ENCODE assay signal across 8 mouse cellular contexts in genomic region chr15:82380714-82381062, GRCm38 (mm10). TPM values are rescaled to one million over a fixed set of nuclear protein-coding genes. Genes with fewer than 3 reads are reported as not detected.
DNase-seq lines count a peak whose midpoint lies in the region; ATAC-seq lines count a peak whose summit lies in the region.

No protein-coding gene starts in this region.

- H3K27me3 ChIP-seq in heart, embryonic 14.5 days (ENCODE audit: control insufficient read depth, insufficient read depth, low read length) = no peaks in the 10 kb centered on the region
- no peaks in the 10 kb centered on the region for H3K27me3 ChIP-seq in hindbrain, embryonic 11.5 days (ENCODE audit: control insufficient read depth, insufficient read depth, low read length)
- H3K27me3 ChIP-seq in midbrain, embryonic 10.5 days (ENCODE audit: low read depth, poor library complexity, severe bottlenecking) = no peaks in the 10 kb centered on the region

- no peak for ATAC-seq in heart, embryonic 14.5 days (ENCODE audit: insufficient number of reproducible peaks, insufficient read depth, low FRiP score, low read depth)
- ATAC-seq in hindbrain, embryonic 11.5 days (ENCODE audit: low FRiP score) = 0 out of 2 replicates have a peak, but pooled peaks have one; percentile 4

- H3K9me3 ChIP-seq in heart, embryonic 14.5 days (ENCODE audit: control insufficient read depth, low read length) = no peaks in the 10 kb centered on the region
- H3K9me3 ChIP-seq in hindbrain, embryonic 11.5 days (ENCODE audit: control insufficient read depth, low read length) = no peaks in the 10 kb centered on the region
- no peaks in the 10 kb centered on the region for H3K9me3 ChIP-seq in midbrain, embryonic 10.5 days (replicated peaks)

- H3K4me3 ChIP-seq in heart, embryonic 14.5 days (ENCODE audit: control insufficient read depth in 1 of 2, insufficient read depth in 1 of 2, low read depth in 1 of 2, low read length in 2 of 2) = peak overlapping the region; percentile 52 to 56
- H3K4me3 ChIP-seq in brown adipose tissue, adult 24 weeks (ENCODE audit: insufficient read depth, low read depth, low read length) = peak overlapping the region; percentile 87
- H3K4me3 ChIP-seq in hindbrain, embryonic 11.5 days (ENCODE audit: low read depth, low read length) = peak overlapping the region; percentile 30
- H3K4me3 ChIP-seq in midbrain, embryonic 10.5 days = peak overlapping the region; percentile 57

- peaks cover 6 to 20% of the 10 kb centered on the region in 2 experiments for H3K4me1 ChIP-seq in heart, embryonic 14.5 days (ENCODE audit: control insufficient read depth in 2 of 2, insufficient read depth in 2 of 2, low read length in 2 of 2)
- peaks cover 19% of the 10 kb centered on the region for H3K4me1 ChIP-seq in brown adipose tissue, adult 24 weeks (ENCODE audit: control insufficient read depth, insufficient read depth, insufficient read length, low read length)
- H3K4me1 ChIP-seq in hindbrain, embryonic 11.5 days (replicated peaks; ENCODE audit: control insufficient read depth, insufficient read depth, low read length) = no peaks in the 10 kb centered on the region
- H3K4me1 ChIP-seq in midbrain, embryonic 10.5 days = peaks cover 52% of the 10 kb centered on the region

- peak overlapping the region; percentile 65 for H3K9ac ChIP-seq in heart, embryonic 14.5 days (ENCODE audit: low read length)
- H3K9ac ChIP-seq in hindbrain, embryonic 11.5 days (ENCODE audit: low read depth, low read length) = peak overlapping the region; percentile 45; the same call in 1 of the 2 replicates

- peak overlapping the region; percentile 39 to 63; a peak in 3 of 4 replicates for H3K27ac ChIP-seq in heart, embryonic 14.5 days (replicated peaks in 1 of 2; ENCODE audit: control insufficient read depth in 1 of 2, insufficient read depth in 1 of 2, low read depth in 2 of 2, low read length in 2 of 2)
- peak overlapping the region; percentile 97 for H3K27ac ChIP-seq in brown adipose tissue, adult 24 weeks (replicated peaks; ENCODE audit: low read depth, low read length)
- no peak overlapping the region for H3K27ac ChIP-seq in hindbrain, embryonic 11.5 days (ENCODE audit: low read depth, low read length)
- H3K27ac ChIP-seq in midbrain, embryonic 10.5 days (replicated peaks) = peak overlapping the region; percentile 83

- H3K4me2 ChIP-seq in heart, embryonic 14.5 days (ENCODE audit: low read length) = peak overlapping the region; percentile 80
- peak overlapping the region; percentile 59 for H3K4me2 ChIP-seq in hindbrain, embryonic 11.5 days (replicated peaks; ENCODE audit: low read depth, low read length)

- WGBS in heart, embryonic 14.5 days = 32% methylated on average over 7 of the region's 7 CpGs
- WGBS in hindbrain, embryonic 11.5 days = 39% methylated on average over 7 of the region's 7 CpGs
- 41% methylated on average over 7 of the region's 7 CpGs for WGBS in midbrain, embryonic 10.5 days

- H3K36me3 ChIP-seq in heart, embryonic 14.5 days (ENCODE audit: control insufficient read depth, insufficient read depth, low read length) = no peaks in the 10 kb centered on the region
- no peaks in the 10 kb centered on the region for H3K36me3 ChIP-seq in hindbrain, embryonic 11.5 days (ENCODE audit: control insufficient read depth, insufficient read depth, low read length)
- H3K36me3 ChIP-seq in midbrain, embryonic 10.5 days = no peaks in the 10 kb centered on the region

- DNase-seq in heart, adult 11 months = no peak
- DNase-seq in hindbrain, embryonic 11.5 days (ENCODE audit: low spot score) = no peak
- no peak for DNase-seq in midbrain, embryonic 10.5 days (ENCODE audit: low spot score)
- no peak for DNase-seq in adrenal gland, postnatal 14 days
- no peak for DNase-seq in right cerebral cortex, postnatal 10 days (ENCODE audit: low spot score in 2 of 2)
- DNase-seq in frontal cortex, postnatal 25 days (ENCODE audit: low spot score in 2 of 2) = no peak

RNA-seq across cellular contexts. Expression of gene Cyp2d22, which starts 0.6 kb away (rescaled TPM):
- 8.6 and 9.2 TPM in 2 replicates for polyA plus RNA-seq in heart, embryonic 14.5 days (2014; fragmentation: Nextera tagmentation; extraction: Ambion mirVana)
- 29.8 and 37.1 TPM in 2 replicates for polyA plus RNA-seq in brown adipose tissue, adult 24 weeks (2012; ENCODE audit: insufficient read depth, insufficient read length, missing spikeins)
- 1.8 and 2.1 TPM in 2 replicates for polyA plus RNA-seq in hindbrain, embryonic 11.5 days (2014; fragmentation: Nextera tagmentation; extraction: Ambion mirVana)
- 2.8 and 4.5 TPM in 2 replicates for polyA plus RNA-seq in midbrain, embryonic 10.5 days (2016; fragmentation: Nextera tagmentation; extraction: Ambion mirVana)
- 37.0 and 37.9 TPM in 2 replicates for total RNA-seq in adrenal gland, postnatal 14 days (2021)

RNA-seq across cellular contexts. Expression of gene Cyp2d11, which starts 13.1 kb away (rescaled TPM):
- not detected in 2 replicates for polyA plus RNA-seq in heart, embryonic 14.5 days (2014; fragmentation: Nextera tagmentation; extraction: Ambion mirVana)
- polyA plus RNA-seq in brown adipose tissue, adult 24 weeks (2012; ENCODE audit: insufficient read depth, insufficient read length, missing spikeins) = not detected in 2 replicates
- polyA plus RNA-seq in hindbrain, embryonic 11.5 days (2014; fragmentation: Nextera tagmentation; extraction: Ambion mirVana) = not detected in 2 replicates
- polyA plus RNA-seq in midbrain, embryonic 10.5 days (2016; fragmentation: Nextera tagmentation; extraction: Ambion mirVana) = not detected in 2 replicates
- 0.23 TPM in 1 of 2 replicates, not detected in the other for total RNA-seq in adrenal gland, postnatal 14 days (2021)

RNA-seq across cellular contexts. Expression of gene Cyp2d10, which starts 26.3 kb away (rescaled TPM):
- not detected in 2 replicates for polyA plus RNA-seq in heart, embryonic 14.5 days (2014; fragmentation: Nextera tagmentation; extraction: Ambion mirVana)
- not detected in 2 replicates for polyA plus RNA-seq in brown adipose tissue, adult 24 weeks (2012; ENCODE audit: insufficient read depth, insufficient read length, missing spikeins)
- not detected in 2 replicates for polyA plus RNA-seq in hindbrain, embryonic 11.5 days (2014; fragmentation: Nextera tagmentation; extraction: Ambion mirVana)
- not detected in 2 replicates for polyA plus RNA-seq in midbrain, embryonic 10.5 days (2016; fragmentation: Nextera tagmentation; extraction: Ambion mirVana)
- 2.2 and 47.2 TPM in 2 replicates for total RNA-seq in adrenal gland, postnatal 14 days (2021)

RNA-seq across cellular contexts. Expression of gene Ndufa6, which starts 26.6 kb away (rescaled TPM):
- polyA plus RNA-seq in heart, embryonic 14.5 days (2014; fragmentation: Nextera tagmentation; extraction: Ambion mirVana) = 667 and 735 TPM in 2 replicates
- 2,100 and 2,481 TPM in 2 replicates for polyA plus RNA-seq in brown adipose tissue, adult 24 weeks (2012; ENCODE audit: insufficient read depth, insufficient read length, missing spikeins)
- 277 and 281 TPM in 2 replicates for polyA plus RNA-seq in hindbrain, embryonic 11.5 days (2014; fragmentation: Nextera tagmentation; extraction: Ambion mirVana)
- polyA plus RNA-seq in midbrain, embryonic 10.5 days (2016; fragmentation: Nextera tagmentation; extraction: Ambion mirVana) = 258 and 270 TPM in 2 replicates
- total RNA-seq in adrenal gland, postnatal 14 days (2021) = 659 and 675 TPM in 2 replicates

RNA-seq across cellular contexts. Expression of gene Smdt1, which starts 41.9 kb away (rescaled TPM):
- polyA plus RNA-seq in heart, embryonic 14.5 days (2014; fragmentation: Nextera tagmentation; extraction: Ambion mirVana) = 365 and 384 TPM in 2 replicates
- polyA plus RNA-seq in brown adipose tissue, adult 24 weeks (2012; ENCODE audit: insufficient read depth, insufficient read length, missing spikeins) = 420 and 432 TPM in 2 replicates
- 267 and 274 TPM in 2 replicates for polyA plus RNA-seq in hindbrain, embryonic 11.5 days (2014; fragmentation: Nextera tagmentation; extraction: Ambion mirVana)
- 253 and 265 TPM in 2 replicates for polyA plus RNA-seq in midbrain, embryonic 10.5 days (2016; fragmentation: Nextera tagmentation; extraction: Ambion mirVana)
- 177 and 179 TPM in 2 replicates for total RNA-seq in adrenal gland, postnatal 14 days (2021)

Comparison
In these comparisons a context has a peak if more than half of its experiments do, and no peak if none do; other contexts are left out.
1. H3K4me3 ChIP-seq: peak in every context shown above with its lines; median percentile 87 in brown adipose tissue, adult 24 weeks; 57 in midbrain, embryonic 10.5 days; 54 in heart, embryonic 14.5 days; 30 in hindbrain, embryonic 11.5 days.